Mouse (Mus musculus) ES-Bruce4 (cell line): ENCODE data around the gene Foxd4.

Experiments used
- CTCF ChIP-seq: IDR thresholded peaks from one replicate; pipeline ENCODE4 v1.8.1; 2011; ENCODE audit warnings: low read depth, low read length
- EP300 ChIP-seq: IDR thresholded peaks from 2 replicates; pipeline ENCODE4 v1.6.1; 2011; ENCODE audit warnings: low read depth, low read length; ENCODE audit not compliant: insufficient read depth

DNA sequence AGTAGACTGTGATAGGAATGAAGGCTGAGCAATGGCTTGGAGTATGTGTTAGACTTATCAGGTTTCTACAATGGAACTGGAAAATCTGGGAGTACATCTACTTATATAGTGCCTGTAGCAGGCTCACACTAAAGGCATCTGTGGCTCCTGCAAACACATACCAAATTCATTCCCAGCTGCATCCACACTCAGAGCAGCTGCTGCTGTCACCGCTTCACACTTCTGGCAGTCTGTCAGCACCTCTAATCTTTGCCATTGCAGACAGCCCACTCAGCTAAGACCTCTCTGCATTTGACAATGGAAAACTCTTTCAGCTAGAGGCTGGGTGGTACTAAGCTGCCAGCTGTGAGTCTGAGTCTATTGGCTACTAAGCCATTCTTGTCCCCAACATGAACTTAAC is 36.1 kb upstream of the Foxd4 start:
- TF ChIP-seq CTCF (no peak), EP300 (no peak)
